Mouse (Mus musculus): ENCODE data around the gene Poc1a. TPM values are rescaled to one million over a fixed set of nuclear protein-coding genes. Genes with fewer than 3 reads are reported as not detected.

Poc1a gene
- polyA plus RNA-seq, 1 experiment, result 24.3 TPM

DNA sequence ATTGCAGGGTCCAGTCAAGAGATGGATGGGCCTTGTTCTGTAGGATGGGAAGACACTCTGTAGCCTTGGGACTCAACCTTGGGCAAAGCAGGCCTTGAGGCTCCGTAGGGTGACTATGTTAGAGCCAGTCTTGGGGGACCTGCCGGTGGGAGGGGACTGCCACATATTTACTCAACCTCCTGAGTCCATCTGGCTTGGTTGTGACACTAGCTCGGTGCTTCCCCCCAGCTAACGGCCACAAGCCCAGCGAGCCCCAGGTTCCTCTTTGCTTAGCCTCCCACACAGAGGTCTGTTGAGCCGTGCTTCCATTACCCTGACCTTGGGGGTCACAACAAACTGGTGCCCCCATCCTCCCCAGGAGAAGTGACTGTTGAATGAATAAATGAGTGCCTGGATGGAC lies 19.8 kb upstream of the Poc1a start:
- no peaks in the 10 kb centered on the region for H3K27me3 ChIP-seq (ENCODE audit: control insufficient read depth, insufficient read depth, low read length, poor library complexity, severe bottlenecking)
- TF ChIP-seq EP300 (IDR thresholded peaks at IDR 0.05; ENCODE audit: insufficient read depth, low read depth, low read length), result no peak
- no peak for TF ChIP-seq CTCF (IDR thresholded peaks at IDR 0.05; ENCODE audit: low read depth, low read length)
- no peak for TF ChIP-seq POLR2A (IDR thresholded peaks at IDR 0.05; ENCODE audit: insufficient read depth, low read length)
- no peaks in the 10 kb centered on the region for H3K4me1 ChIP-seq (ENCODE audit: control insufficient read depth, insufficient read depth, low read length)
- H3K9me3 ChIP-seq (replicated peaks; ENCODE audit: control insufficient read depth, insufficient read depth, low read length, poor library complexity, severe bottlenecking), result no peaks in the 10 kb centered on the region
- no peak overlapping the region for H3K27ac ChIP-seq (ENCODE audit: insufficient read depth, low read length)
- no peaks in the 10 kb centered on the region for H3K36me3 ChIP-seq (ENCODE audit: control insufficient read depth, insufficient read depth, low read length, poor library complexity, severe bottlenecking)
- no peak overlapping the region for H3K4me3 ChIP-seq (ENCODE audit: low read depth, low read length)
- no peak overlapping the region for H3K9ac ChIP-seq (ENCODE audit: low read depth, poor library complexity, severe bottlenecking)

DNA sequence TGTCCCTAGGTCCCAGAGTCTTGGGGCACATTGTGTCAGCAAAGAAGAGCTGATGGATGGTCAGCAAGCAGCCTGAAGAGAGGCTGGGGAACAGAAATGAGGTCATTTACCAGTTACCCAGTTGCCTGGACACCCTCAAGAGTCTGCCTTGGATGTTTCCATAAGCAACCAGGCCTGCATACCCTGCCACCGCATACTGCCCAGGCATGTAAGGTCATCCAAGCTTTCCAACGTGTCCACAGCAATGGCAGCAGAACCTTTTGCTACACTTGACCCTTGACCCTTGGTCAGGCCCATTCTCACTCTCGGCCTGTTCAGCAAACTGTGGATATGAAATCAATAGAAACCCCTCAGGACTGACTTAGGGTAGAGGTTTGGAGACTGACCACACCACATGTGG lies 19.4 kb upstream of the Poc1a start:
- no peaks in the 10 kb centered on the region for H3K9me3 ChIP-seq (replicated peaks; ENCODE audit: control insufficient read depth, insufficient read depth, low read length, poor library complexity, severe bottlenecking)
- TF ChIP-seq CTCF (IDR thresholded peaks at IDR 0.05; ENCODE audit: low read depth, low read length), result no peak
- TF ChIP-seq EP300 (IDR thresholded peaks at IDR 0.05; ENCODE audit: insufficient read depth, low read depth, low read length), result no peak
- no peak for TF ChIP-seq POLR2A (IDR thresholded peaks at IDR 0.05; ENCODE audit: insufficient read depth, low read length)
- H3K27ac ChIP-seq (ENCODE audit: insufficient read depth, low read length), result no peak overlapping the region

DNA sequence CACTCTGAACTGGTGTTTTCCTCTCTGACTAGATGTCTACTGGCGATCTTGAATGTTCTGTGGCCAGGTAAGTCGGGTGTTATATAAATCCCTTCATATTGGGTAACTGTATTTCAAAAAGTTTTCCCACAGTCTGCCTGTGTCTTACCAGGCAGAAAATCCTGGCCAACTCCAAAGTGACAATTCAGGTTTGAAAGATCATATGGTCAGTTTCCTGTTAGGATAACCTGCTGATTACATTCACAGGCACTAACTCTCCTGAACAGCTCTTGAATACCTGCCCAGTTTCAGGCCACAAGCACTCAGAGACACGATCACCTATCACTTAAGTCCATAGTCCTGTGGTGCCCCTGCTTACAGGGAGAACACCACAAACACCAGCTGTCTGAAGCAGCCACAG lies 18.8 kb upstream of the Poc1a start:
- Histone ChIP-seq H3K27me3 (ENCODE audit: control insufficient read depth, insufficient read depth, low read length, poor library complexity, severe bottlenecking) (no peaks in the 10 kb centered on the region), H3K4me1 (ENCODE audit: control insufficient read depth, insufficient read depth, low read length) (no peaks in the 10 kb centered on the region), H3K27ac (ENCODE audit: insufficient read depth, low read length) (no peak overlapping the region), H3K4me3 (ENCODE audit: low read depth, low read length) (no peak overlapping the region), H3K9me3 (replicated peaks; ENCODE audit: control insufficient read depth, insufficient read depth, low read length, poor library complexity, severe bottlenecking) (no peaks in the 10 kb centered on the region), H3K36me3 (ENCODE audit: control insufficient read depth, insufficient read depth, low read length, poor library complexity, severe bottlenecking) (no peaks in the 10 kb centered on the region), H3K9ac (ENCODE audit: low read depth, poor library complexity, severe bottlenecking) (no peak overlapping the region)
- TF ChIP-seq CTCF (IDR thresholded peaks at IDR 0.05; ENCODE audit: low read depth, low read length) (no peak), POLR2A (IDR thresholded peaks at IDR 0.05; ENCODE audit: insufficient read depth, low read length) (no peak), EP300 (IDR thresholded peaks at IDR 0.05; ENCODE audit: insufficient read depth, low read depth, low read length) (no peak)

More for the DNA sequence above, 19.4 kb upstream of the Poc1a start:
- no peaks in the 10 kb centered on the region for H3K36me3 ChIP-seq (ENCODE audit: control insufficient read depth, insufficient read depth, low read length, poor library complexity, severe bottlenecking)
- H3K4me1 ChIP-seq (ENCODE audit: control insufficient read depth, insufficient read depth, low read length), result no peaks in the 10 kb centered on the region
- no peaks in the 10 kb centered on the region for H3K27me3 ChIP-seq (ENCODE audit: control insufficient read depth, insufficient read depth, low read length, poor library complexity, severe bottlenecking)
- H3K9ac ChIP-seq (ENCODE audit: low read depth, poor library complexity, severe bottlenecking), result no peak overlapping the region
- no peak overlapping the region for H3K4me3 ChIP-seq (ENCODE audit: low read depth, low read length)

DNA sequence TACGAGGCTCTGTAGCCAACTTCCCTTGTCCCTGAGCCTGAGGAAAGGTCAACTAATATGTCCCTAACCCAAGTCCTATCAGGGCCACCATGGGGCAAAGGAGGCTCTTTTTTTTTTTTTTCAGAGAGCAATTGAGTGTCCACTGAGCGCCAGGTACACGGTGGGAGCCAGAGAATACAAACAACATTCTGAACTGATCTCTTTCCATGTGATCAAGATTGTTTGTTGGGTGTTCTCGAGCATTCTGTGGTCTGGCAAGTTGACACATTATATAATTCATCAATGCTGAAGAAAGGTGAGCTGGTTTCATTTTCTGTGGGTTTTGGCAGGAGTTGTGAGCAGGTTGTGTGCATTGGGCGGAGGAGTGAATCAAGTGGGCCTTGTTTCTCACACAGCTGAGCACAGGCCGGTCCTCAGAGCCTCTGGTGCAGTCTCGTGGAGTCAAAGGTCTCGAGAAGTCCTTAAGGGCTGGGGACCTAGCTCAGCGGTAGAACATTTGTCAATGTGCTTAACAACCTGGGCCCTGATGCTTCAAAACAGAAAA lies 17.4 kb upstream of the Poc1a start:
- Histone ChIP-seq H3K9ac (ENCODE audit: low read depth, poor library complexity, severe bottlenecking) (no peak overlapping the region), H3K4me1 (ENCODE audit: control insufficient read depth, insufficient read depth, low read length) (no peaks in the 10 kb centered on the region), H3K36me3 (ENCODE audit: control insufficient read depth, insufficient read depth, low read length, poor library complexity, severe bottlenecking) (no peaks in the 10 kb centered on the region), H3K27me3 (ENCODE audit: control insufficient read depth, insufficient read depth, low read length, poor library complexity, severe bottlenecking) (no peaks in the 10 kb centered on the region), H3K27ac (ENCODE audit: insufficient read depth, low read length) (no peak overlapping the region), H3K4me3 (ENCODE audit: low read depth, low read length) (no peak overlapping the region), H3K9me3 (replicated peaks; ENCODE audit: control insufficient read depth, insufficient read depth, low read length, poor library complexity, severe bottlenecking) (no peaks in the 10 kb centered on the region)
- no peak for TF ChIP-seq CTCF (IDR thresholded peaks at IDR 0.05; ENCODE audit: low read depth, low read length)
- TF ChIP-seq EP300 (IDR thresholded peaks at IDR 0.05; ENCODE audit: insufficient read depth, low read depth, low read length), result no peak
- TF ChIP-seq POLR2A (IDR thresholded peaks at IDR 0.05; ENCODE audit: insufficient read depth, low read length), result no peak

DNA sequence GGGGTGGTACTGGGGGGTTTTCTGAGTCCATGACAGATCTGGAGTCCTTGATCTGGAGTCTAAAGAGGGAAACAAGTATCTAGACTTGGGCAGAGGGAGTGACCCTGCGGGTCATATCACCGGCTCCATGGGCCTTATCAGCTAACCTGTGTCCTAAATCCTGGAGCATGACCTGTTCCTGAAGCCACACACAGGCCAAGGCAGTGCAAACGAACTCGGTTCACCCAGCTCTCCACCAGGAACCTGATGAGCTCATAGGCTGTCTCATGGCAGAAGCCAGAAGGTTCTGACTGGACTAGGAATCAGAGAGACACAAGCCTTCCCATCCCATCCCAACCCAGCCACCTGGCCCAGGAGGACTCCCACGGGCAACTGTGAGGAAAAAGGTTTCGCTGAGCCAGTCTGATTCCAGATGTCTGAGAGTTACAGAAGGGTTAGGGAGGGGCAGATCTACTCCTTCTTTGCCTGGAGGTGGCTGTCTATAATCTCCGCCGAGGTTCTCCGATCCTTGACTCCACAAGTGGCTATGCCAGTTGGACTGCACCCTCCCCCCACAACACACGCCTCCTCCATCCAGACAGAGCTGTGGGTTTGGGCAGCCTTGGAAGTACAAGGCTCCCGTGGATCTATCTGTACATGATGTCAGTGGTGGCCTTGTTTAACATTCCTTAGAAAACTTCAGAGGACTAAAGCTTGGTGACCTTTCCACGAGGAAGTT lies 15.3 kb upstream of the Poc1a start:
- Histone ChIP-seq H3K9ac (ENCODE audit: low read depth, poor library complexity, severe bottlenecking) (no peak overlapping the region), H3K4me1 (ENCODE audit: control insufficient read depth, insufficient read depth, low read length) (peaks cover 2% of the 10 kb centered on the region), H3K27me3 (ENCODE audit: control insufficient read depth, insufficient read depth, low read length, poor library complexity, severe bottlenecking) (no peaks in the 10 kb centered on the region), H3K4me3 (ENCODE audit: low read depth, low read length) (no peak overlapping the region), H3K9me3 (replicated peaks; ENCODE audit: control insufficient read depth, insufficient read depth, low read length, poor library complexity, severe bottlenecking) (no peaks in the 10 kb centered on the region), H3K36me3 (ENCODE audit: control insufficient read depth, insufficient read depth, low read length, poor library complexity, severe bottlenecking) (no peaks in the 10 kb centered on the region), H3K27ac (ENCODE audit: insufficient read depth, low read length) (no peak overlapping the region)
- TF ChIP-seq POLR2A (IDR thresholded peaks at IDR 0.05; ENCODE audit: insufficient read depth, low read length) (no peak), EP300 (IDR thresholded peaks at IDR 0.05; ENCODE audit: insufficient read depth, low read depth, low read length) (no peak), CTCF (IDR thresholded peaks at IDR 0.05; ENCODE audit: low read depth, low read length) (no peak)

DNA sequence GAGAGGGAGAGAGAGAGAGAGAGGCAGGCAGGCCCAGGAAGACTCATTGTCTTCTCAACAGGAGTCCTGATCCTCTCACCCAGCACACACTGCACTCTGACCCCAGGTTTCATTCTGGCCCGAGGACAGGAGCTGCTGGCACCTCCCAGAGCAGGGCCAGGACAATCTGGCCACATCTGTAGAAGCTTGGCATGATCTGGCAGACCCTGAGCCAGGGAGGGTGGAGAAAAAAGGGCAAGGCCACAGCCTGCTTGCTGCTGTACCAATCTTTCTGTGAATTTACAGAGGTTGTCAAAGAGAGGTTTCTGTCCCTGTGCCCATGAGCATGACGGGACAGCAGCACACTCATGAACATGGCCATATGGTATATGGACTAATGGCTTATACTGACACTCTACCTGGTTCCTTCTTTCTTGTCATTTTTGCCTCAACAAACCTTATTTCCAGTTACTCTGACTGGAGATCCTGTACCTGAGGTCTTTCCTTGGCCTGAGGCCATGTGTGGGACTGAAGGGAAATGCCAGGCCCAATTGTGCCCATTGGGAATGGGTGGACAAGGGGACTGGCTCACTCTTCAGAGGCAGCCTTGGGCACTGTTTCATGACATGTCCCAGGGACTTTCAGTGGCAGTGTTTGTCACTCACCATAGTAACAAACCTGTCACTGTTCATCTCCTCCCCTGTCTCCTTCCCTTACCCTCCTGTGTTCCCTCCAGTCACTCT lies 13.8 kb upstream of the Poc1a start:
- Histone ChIP-seq H3K4me1 (ENCODE audit: control insufficient read depth, insufficient read depth, low read length) (peaks cover 2% of the 10 kb centered on the region), H3K9ac (ENCODE audit: low read depth, poor library complexity, severe bottlenecking) (no peak overlapping the region), H3K27ac (ENCODE audit: insufficient read depth, low read length) (no peak overlapping the region), H3K27me3 (ENCODE audit: control insufficient read depth, insufficient read depth, low read length, poor library complexity, severe bottlenecking) (no peaks in the 10 kb centered on the region), H3K36me3 (ENCODE audit: control insufficient read depth, insufficient read depth, low read length, poor library complexity, severe bottlenecking) (no peaks in the 10 kb centered on the region), H3K4me3 (ENCODE audit: low read depth, low read length) (no peak overlapping the region), H3K9me3 (replicated peaks; ENCODE audit: control insufficient read depth, insufficient read depth, low read length, poor library complexity, severe bottlenecking) (no peaks in the 10 kb centered on the region)
- TF ChIP-seq CTCF (IDR thresholded peaks at IDR 0.05; ENCODE audit: low read depth, low read length), result no peak
- no peak for TF ChIP-seq POLR2A (IDR thresholded peaks at IDR 0.05; ENCODE audit: insufficient read depth, low read length)
- TF ChIP-seq EP300 (IDR thresholded peaks at IDR 0.05; ENCODE audit: insufficient read depth, low read depth, low read length), result no peak
